Mouse (Mus musculus) thymus, postnatal 0 days (tissue): ENCODE results near the gene Armc9. TPM values are rescaled to one million over a fixed set of nuclear protein-coding genes. Genes with fewer than 3 reads are reported as not detected.

ENCODE experiments used
- DNase-seq: peaks from one replicate; pipeline ENCODE4 v3.0.0-alpha.2; 2015; ENCODE audit warnings: low spot score
- polyA plus RNA-seq: library from polyadenylated mRNA; unstranded; fragments of >200 nt; fragmentation: Nextera tagmentation; extraction: Ambion mirVana; gene quantifications from 2 replicates; pipeline ENCODE4 v1.2.1, GENCODE M21; 2015

Gene Armc9
- 9.7 and 10.3 TPM in 2 replicates for polyA plus RNA-seq

DNA sequence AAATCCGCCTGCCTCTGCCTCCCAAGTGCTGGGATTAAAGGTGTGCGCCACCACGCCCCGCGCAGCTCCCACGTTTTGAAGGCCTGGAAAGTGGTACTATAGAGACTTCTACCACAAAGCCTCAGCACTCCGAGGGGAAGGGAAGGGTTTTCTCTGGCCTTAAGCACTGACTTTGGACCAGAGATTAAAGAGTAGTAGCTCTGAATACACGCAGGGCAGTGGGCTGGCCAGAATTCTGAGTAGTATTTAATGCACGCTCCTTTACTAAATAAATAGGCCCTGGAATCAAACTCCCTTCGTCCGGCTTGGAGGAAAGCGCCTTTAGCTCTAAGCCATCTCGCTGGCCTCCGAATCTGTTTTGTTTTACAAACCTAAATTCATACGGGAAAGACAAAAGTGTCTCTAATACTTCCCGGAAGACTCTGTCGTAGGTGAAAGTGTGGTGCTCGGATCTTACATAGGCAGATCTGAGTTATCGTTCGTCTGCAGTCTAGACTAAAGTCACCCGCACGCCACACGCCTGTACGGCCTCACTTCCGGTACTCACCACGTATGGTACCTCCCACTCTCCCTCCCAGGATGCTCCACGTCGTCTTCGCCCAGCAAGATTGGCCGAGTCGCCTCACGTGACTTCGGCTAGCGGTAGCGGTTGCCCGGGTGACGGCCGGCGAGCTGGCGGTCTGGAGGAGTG is at the start of gene Armc9:
Gene Armc9 (plus strand): TSS at position 648 of the 691 bp plus-strand sequence.
- peak; percentile 96 for DNase-seq

DNA sequence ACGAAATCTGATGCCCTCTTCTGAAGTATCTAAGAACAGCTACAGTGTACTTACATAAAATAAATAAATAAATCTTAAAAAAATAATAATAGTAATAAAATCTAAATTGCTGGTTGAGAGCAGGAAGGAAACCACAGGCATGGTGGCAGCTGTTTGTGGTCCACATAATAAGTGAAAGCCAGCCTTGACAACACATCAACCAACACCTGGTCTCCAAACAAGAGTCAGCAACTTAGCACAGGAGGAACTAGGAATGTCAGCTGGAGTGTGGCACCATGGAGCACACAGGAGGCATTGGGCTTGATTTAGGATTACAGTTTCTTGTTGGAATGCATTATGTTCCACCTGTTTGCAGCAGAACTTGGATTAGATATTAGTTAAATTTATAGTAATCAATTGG is 49.5 kb upstream of the Armc9 start:
- DNase-seq: no peak

DNA sequence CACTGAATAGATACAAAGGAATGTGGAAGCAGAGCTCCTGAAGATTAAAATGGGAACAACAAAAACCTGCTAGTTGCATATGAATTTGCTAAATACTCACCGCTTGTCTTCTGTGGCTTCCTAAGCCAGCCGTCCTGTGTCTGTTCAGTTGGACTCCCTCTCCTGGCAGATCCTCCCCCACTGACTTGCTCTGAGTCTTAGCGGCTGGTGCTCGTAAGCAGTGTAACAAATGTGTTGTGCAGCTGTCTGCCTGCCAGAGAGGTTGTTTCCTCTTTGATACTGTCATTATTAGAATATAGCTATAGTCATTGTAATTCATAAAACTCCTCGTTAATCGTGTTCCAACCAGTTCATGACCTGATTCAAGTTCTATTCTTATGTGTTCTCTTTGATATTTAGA is 42.8 kb upstream of the Armc9 start, which contains the start of gene Htr2b:
Gene Htr2b (minus strand): TSS at position 192 of the 400 bp plus-strand sequence.
- peak; percentile 5 for DNase-seq

DNA sequence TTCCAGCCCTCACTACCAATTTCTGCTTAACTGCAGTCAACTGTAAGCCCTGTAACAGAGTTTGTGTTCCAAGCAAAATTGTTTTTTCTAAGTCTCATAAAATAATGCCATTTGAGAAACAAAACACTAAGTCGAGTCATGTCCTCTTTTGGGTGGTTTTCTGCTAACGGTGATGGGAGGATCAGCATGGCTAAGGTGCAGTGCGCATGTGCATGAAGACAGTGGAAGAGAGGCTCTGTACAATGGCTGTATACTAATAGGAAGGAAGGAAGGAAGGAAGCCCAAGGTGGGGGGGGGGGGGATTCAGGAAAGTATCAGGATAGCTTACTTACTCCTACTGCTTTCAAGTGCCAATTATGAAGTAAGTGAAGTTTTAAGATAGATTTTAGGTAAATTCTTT is 40.4 kb upstream of the Armc9 start:
- no peak for DNase-seq

DNA sequence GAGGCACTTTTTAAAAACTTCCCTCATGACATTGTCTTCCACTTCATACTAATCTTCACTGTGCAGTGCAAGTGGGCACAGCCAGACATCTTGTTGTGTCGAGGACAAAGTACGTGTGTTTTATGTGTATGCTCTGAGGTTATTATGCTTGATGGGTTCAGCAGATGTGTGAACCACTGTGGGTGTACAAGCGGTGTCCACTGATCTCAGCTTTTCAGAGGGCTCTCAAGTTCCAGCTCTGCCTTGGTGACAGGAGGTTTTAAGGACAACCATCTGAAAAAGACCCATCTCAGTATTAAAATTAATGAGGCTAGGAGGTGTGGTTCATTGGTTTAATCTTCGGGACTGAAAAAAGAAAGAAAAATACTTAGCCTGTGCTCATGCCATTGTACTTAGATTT is 35.0 kb upstream of the Armc9 start:
- no peak for DNase-seq

DNA sequence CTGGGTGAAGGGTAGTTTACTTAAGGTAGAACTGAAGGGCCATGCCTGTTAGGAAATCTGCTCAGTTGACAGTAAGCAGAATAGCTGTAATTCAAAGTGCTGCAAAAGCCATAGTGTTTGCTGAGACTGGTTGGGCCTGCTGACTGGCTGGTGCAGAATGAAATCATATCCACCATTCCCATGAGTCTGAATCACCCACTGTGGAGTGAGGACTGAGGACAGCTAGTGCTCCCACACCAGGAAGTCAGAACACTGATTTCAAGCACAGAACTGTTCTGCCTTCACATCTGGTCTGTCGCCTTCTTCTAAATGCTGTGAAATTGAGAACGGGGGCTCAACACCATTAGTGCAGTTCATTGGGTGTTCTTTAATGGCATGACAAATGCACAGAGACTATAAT is 28.5 kb upstream of the Armc9 start:
- DNase-seq: no peak

DNA sequence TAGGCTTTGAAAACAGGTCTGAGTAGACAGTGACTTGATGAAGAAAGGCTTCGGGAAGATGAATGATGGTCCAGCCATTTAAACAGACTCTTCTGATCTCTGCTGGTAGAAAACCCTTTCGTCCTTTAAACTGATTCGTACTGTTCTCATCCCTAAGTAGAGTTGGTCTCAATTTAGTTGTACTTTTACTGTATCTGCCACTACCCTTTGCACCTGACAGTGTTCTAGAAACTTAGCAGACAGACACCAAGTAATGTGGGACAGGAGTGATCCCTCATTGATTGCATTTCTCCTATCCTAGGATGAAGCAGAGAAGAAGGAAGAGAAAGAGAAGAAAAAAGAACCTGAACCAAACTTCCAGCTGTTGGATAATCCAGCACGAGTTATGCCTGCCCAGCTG is 21.2 kb upstream of the Armc9 start, which contains the start of gene Gm21972:
Gene Gm21972 (plus strand): TSS at position 301 of the 400 bp plus-strand sequence.
- DNase-seq: no peak

DNA sequence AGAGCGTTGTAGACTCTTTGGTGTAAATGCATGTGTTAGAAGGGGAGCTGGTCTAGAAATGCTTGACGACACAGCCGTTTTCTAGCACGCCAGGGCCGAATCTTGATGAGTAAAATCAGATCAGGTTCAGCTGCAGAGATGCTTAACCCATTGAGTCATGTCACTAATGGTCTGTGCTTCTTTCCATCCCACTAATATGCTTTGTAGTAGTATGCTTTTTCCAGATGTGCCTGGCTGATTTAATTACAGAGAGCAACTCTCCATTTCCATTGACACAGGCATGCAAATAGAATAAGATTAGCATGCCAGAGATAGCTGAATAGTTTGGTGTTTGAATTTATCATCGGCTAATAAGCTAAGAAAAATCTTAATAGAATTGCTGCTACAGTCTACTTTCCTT is 19.3 kb upstream of the Armc9 start:
- DNase-seq: no peak

DNA sequence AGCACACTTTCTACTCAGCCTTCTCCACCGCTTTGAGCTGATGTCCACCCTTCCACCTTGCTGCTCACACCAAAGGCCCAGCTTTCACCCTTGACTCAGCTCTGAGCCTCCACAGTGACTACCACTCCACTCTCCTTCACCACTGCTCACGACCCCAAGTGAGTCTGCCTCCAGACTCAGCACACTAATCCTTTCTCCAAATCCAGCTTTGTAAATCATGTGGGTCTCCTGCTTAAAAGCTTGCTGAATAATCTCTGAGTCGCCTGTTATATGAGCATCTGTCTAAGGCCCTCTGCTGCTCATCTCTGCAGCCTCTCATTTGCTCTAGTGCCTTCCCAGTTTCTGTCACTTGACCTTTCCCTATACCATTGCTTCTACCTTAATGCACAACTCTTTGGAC is 13.5 kb upstream of the Armc9 start:
- DNase-seq: no peak

DNA sequence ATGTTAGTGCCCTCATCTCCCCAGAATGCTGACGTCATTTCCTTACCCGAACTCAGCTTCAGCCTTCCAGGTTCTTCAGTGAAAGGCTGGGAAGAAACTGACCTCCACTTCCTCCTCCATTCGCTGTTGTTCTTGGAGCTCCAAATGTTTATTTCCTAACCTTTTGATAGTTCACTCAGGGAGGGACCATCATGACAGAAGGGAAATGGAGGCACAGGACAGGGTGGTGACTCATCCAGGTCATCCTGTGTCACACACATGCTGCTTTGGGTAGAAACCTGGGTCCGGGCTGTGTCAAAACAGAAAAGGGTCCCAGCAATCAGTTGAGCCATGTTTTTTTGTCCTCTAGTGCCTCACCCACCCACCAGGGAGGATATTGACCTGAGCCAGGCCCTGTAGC is 11.4 kb upstream of the Armc9 start:
- DNase-seq: no peak

DNA sequence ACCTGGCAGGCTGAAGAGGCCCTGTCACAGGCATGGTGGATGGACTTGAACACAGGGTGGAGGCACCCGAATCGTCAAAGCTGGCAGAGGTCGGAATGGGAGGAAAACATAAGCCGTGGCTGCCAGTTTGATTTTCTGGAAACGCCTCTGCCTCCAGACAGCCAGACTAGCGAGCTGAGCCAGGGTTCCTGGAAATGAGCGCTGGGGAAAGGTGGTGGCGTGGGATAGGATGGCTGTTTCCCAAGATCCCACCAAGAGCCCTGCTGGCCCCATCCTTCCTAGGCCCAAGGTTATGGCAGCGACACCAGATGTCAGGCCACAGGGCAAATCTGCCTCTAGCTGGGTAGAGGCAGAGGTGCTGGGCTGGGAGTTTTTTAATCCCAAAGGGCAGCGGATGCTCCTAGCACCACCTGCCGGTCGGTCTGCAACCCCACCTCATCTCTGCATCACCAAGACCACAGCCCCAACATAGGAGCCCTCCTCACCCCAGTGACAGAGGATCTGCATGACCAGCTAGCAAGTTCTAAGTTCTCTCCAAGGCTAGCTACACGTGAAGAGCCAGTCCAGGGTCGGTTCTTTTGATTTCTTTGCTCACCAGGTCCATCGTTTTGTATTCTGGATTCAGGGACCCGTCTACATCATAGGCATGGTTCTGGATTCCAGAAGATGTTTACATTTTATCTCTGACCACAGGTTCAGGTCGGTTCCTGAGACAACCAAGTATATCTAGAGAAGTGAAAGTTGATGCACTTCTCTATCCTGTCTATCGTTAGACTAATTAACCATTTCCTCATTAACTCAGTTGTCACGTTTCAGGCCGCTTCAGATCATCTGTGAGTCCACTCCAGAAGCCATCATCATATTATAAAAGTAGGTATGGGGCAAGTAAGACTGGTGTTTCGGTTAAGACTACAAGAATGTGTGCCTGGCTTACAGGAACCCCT is 10.3 kb upstream of the Armc9 start:
- DNase-seq: no peak

DNA sequence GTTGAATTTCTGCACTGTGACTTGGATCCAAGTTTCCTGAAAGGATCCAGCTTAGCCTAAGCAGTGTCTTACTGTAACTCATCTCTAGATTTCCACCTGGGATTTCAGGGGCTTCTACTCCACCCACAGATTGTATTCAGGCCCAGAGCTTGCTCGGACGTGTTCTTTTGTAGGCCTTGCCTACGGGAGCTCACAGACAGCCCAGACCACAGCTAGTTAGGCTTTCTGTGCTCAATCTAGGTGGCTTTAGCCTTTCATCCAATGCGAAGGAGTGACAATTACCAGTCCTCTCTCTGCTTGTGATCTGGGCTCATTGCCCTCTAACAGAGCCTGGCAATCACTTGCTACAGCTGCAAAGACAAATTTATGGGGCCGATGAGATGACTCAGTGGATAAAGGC is 8.3 kb upstream of the Armc9 start:
- no peak for DNase-seq

DNA sequence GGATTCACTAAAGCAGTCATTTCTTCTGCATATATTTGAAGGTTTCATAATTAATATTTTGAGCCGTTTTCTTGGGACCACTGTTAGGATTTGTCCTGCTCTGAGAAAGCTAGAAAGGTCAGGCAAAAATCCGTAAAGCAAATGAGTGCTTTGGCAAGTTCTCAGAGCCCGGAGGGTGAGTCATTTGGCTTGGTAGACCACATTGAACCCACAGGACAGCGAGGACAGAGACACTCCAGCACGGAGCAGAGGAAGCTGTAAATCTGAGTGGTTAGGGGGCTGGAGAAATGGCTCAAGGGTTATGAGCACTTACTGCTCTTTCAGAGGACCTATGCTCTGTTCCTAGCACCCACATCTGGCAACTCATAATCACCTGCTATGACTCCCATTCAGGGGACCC is 7.0 kb upstream of the Armc9 start:
- DNase-seq: no peak

DNA sequence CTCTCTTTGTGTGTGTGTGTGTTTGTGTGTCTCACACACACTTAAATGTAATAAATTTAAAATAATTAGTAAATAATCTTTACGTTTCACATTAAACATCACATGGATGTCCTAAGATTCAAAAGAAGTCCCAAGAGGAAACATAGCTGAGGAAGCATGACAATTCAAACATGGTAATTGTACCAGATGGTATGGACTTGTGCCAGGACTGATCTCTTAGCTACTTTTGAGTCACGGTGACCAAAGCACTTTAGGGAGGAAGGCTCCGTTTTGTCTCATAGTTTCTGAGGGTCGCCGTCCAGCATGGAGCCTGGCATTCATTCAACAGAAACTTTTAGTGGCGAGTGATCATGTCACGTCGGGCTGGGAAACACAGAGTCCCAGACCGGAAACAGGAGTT is 6.4 kb upstream of the Armc9 start:
- no peak for DNase-seq

DNA sequence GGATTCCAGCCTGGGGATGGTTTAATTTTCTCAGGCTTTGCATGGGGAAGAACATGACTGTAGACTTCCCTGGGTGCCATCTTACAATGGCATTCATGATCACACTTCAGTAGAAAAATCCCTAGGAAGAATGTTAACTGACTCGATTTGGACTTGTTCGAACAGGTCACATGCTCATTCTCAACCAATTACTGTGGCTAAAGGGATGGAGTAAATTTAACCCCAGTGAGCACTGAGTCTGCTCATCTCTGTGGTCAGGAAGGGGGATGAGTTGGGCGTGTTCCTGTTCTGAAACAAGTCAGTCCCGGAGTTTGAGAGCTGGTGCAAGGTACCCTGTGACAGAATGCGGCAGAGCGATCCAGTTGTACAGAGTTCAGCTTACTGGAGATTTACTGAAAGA is 3.7 kb upstream of the Armc9 start:
- DNase-seq: no peak

DNA sequence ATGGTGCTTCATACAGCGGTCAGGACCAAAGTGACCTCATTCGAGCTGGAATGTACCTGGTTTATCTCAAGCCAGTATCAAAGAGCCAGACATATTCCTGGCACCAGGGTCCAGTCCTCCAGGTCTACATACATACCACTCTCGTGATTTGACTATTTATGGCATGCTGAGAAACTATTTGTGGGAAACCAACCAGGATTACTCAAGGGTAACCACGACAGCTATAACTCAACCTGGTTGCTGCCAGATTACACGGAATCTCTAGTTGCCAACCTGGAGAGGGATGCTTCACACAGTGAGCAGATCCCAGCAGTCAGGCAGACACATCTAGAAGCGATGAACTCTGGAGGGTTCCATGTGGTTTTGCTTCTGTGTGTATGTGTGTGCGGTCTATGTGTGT is 3.2 kb upstream of the Armc9 start:
- DNase-seq: no peak

DNA sequence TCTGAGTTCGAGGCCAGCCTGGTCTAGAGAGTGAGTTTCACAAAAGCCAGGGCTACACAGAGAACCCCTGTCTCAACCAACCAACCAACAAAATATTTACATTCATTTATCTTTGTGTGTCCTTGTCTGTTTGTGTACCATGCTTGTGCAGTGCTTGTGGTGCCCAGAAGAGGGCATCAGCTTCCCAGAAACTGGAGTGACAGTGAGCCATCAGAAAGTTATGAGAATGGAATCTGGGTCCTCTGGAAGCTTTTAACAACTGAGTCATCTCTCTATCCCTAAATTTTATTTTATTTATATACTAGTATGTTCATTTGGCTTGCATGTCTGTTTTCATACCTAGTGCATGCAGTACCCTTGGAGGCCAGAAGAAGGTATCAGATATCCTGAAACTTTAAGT is 2.0 kb upstream of the Armc9 start:
- no peak for DNase-seq

DNA sequence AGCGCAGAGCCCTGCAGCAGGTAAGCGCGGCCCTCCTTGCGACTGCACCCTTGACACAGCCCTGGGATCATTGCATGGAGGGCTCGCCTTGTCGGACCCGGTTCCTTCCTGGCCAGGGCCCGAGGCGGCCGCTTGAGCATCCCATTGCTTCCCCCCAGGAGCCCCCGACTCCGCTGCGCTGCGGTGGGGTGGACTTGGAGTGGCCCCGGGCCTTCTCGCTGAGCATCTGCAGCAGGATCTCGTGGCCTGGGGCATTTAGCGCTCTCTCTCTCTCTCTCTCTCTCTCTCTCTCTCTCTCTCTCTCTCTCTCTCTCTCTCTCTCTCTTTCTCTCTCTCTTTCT is 214 bp downstream of the Armc9 start:
- DNase-seq: no peak

DNA sequence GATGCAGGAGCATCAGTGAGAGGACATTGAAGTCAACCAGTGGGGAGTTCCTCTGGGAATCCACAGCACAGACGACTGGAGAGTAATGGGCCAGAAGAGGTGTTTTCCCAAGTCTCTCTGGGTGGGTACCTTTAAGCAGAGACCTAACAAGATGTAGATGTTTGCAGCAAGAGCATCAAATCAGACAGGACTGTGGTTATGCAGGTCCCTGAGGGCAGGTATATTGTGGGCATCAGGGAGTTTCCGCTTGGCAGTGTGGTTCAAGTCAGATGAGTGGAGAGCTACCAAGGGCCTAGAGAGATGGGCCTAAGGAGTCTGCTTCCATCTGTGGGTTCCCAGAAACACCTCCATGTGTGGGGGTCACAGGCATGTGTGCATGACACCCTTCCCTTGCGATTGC is 1.5 kb downstream of the Armc9 start:
- no peak for DNase-seq

DNA sequence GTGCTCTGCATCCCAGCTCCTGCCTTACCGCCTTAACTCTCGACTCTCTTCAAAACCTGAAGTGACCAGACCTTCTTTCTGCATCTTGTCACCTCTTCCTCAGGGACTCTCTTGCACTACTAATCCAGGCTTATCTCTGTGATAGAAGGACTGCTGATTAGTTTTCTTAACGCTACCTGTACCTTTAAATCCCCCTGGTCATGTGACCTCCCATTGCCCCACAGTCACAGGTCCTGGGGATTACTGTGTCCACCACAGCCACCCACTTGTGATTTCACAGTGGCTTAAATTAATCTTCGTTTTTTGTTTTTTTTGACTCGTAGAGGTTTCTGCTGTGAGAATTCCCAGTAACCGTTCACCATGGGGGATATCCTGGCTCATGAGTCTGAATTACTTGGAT is 2.0 kb downstream of the Armc9 start:
- no peak for DNase-seq

DNA sequence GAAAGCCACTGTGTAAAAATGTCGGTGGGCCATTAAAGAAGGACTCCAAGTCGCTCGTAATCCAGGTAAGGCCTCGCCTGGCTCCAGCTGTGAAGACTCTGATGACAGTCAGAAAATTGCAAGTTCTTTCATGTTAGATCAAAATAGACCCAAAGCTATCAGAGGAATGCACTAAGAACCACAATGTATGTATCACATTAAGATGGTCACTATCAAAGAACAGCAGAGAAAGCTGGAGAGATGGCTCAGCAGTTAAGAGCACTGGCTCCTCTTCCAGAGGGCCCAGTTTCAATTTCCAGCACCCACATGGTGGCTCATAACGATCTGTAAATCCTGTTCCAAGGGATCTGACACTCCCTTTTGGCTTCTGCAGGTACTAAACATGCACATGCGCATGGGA is 5.5 kb downstream of the Armc9 start:
- no peak for DNase-seq

DNA sequence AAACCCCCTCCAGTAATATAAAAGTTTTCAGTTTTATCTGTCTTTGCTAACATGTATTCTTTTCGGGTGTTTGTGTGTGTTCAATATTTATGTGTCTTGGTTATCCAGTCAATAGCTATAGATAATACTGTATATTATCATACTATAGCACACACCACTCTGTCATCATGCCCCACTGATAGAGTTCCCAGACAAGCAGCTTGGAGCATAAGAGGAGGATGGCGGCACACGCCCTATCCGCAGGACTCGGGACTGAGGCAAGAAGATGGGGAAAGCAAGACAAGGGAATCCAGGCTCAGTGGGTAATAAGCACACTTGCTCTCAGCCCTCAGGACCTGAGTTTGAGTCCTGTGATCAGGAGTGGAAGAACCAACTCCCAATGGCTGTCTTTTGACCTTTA is 5.9 kb downstream of the Armc9 start:
- DNase-seq: no peak

DNA sequence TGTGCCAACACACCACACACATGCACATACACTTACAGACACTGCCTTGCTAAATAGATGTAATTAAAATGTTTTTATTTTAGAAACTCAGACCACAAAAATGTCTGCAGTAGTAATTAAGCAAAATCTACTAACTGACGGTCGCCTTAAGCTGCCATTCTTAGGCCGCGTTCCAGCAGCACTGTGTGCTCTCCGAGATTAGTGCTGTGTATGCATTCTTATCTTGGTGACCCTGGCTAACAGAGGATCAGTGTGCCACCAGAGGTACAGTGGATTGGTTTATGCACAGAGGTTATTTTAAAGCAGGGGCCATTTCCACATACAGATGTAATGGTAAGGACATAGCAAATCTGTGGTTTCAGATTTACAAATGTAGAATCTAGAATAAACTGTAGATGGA is 6.5 kb downstream of the Armc9 start:
- no peak for DNase-seq
